Mouse (Mus musculus): ENCODE results near the gene Sell. TPM values are rescaled to one million over a fixed set of nuclear protein-coding genes. Genes with fewer than 3 reads are reported as not detected.

Gene Sell
- polyA plus RNA-seq, 1 experiment from 2014 or later: 0.41 TPM

DNA sequence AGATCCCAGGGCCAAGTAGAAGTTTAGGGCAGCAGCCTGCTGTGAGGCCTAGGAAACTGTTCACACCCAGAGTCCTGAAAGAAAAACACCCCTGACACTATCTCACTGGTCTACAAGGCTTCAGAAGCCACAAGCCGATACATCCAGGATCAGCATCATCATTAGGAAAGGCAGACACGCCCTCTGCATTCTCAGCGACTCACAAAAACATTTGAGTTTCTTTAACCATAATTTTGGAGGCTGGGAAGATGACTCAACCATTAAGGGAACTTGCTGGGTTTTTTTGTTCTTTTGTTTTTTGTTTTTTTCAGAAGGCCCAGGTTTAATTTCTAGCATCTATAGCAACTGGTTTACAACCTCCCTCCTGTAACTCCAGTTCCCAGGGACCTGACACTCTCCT, 62.1 kb downstream of the Sell start:
- Histone ChIP-seq H3K36me3 (ENCODE audit: control insufficient read depth, insufficient read depth, low read length) (no peaks in the 10 kb centered on the region), H3K27ac (ENCODE audit: low read length) (no peak overlapping the region), H3K4me2 (replicated peaks; ENCODE audit: low read depth, low read length) (no peak overlapping the region), H3K4me1 (ENCODE audit: control insufficient read depth, insufficient read depth, low read length) (no peaks in the 10 kb centered on the region), H3K4me3 (ENCODE audit: low read depth, low read length) (no peak overlapping the region), H3K9me3 (ENCODE audit: control insufficient read depth, low read depth, low read length) (no peaks in the 10 kb centered on the region), H3K27me3 (ENCODE audit: control insufficient read depth, insufficient read depth, low read length) (no peaks in the 10 kb centered on the region), H3K9ac (replicated peaks; ENCODE audit: low read depth, low read length) (no peak overlapping the region)
- no peak for ATAC-seq (ENCODE audit: insufficient number of reproducible peaks, insufficient read depth, low FRiP score, low read depth)
- 58% methylated on average over 3 of the region's 3 CpGs for WGBS

DNA sequence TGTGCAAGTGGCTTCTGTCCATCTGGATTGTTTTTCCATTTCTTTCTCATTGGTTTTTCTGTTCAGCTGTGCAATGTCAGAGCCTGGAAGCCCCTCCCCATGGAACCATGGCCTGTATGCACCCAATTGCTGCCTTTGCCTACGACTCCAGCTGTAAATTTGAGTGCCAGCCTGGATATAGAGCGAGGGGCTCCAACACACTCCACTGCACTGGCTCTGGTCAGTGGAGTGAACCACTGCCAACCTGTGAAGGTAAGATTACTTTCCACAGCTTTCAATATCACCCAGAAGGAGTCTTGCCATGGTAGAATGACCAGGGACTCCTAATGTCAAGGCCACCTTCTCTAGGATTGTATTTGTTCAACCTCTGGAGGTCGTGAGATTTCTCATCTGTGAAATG, 68.2 kb downstream of the Sell start:
- Histone ChIP-seq H3K4me2 (replicated peaks; ENCODE audit: low read depth, low read length) (no peak overlapping the region), H3K4me1 (ENCODE audit: control insufficient read depth, insufficient read depth, low read length) (no peaks in the 10 kb centered on the region), H3K27ac (ENCODE audit: low read length) (no peak overlapping the region), H3K27me3 (ENCODE audit: control insufficient read depth, insufficient read depth, low read length) (no peaks in the 10 kb centered on the region), H3K9ac (replicated peaks; ENCODE audit: low read depth, low read length) (no peak overlapping the region), H3K4me3 (ENCODE audit: low read depth, low read length) (no peak overlapping the region), H3K9me3 (ENCODE audit: control insufficient read depth, low read depth, low read length) (no peaks in the 10 kb centered on the region), H3K36me3 (ENCODE audit: control insufficient read depth, insufficient read depth, low read length) (no peaks in the 10 kb centered on the region)
- ATAC-seq (ENCODE audit: insufficient number of reproducible peaks, insufficient read depth, low FRiP score, low read depth): no peak
- WGBS: 64% methylated on average over 3 of the region's 3 CpGs

DNA sequence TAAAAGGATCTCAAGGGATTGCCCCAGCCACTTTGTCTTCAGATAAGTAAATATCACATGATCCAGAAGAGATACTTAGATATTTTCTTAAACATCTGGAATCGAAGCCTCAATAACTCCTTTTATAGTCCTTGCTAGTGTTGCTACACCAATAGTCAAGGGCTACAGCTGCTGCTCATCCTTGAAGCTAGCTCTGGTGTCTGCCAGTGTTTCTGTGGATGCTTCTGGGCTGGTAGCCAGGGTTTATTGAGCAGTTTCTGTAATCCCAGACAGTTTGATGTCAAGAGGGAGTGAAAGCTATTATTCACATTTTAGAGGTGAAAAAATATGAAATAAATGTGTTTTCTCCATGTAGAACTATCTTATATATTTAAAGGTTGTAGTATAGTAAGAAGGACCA, 70.8 kb downstream of the Sell start:
- Histone ChIP-seq H3K9ac (replicated peaks; ENCODE audit: low read depth, low read length) (no peak overlapping the region), H3K27me3 (ENCODE audit: control insufficient read depth, insufficient read depth, low read length) (no peaks in the 10 kb centered on the region), H3K36me3 (ENCODE audit: control insufficient read depth, insufficient read depth, low read length) (no peaks in the 10 kb centered on the region), H3K4me3 (ENCODE audit: low read depth, low read length) (no peak overlapping the region), H3K4me1 (ENCODE audit: control insufficient read depth, insufficient read depth, low read length) (no peaks in the 10 kb centered on the region), H3K27ac (ENCODE audit: low read length) (no peak overlapping the region), H3K9me3 (ENCODE audit: control insufficient read depth, low read depth, low read length) (no peaks in the 10 kb centered on the region), H3K4me2 (replicated peaks; ENCODE audit: low read depth, low read length) (no peak overlapping the region)
- ATAC-seq (ENCODE audit: insufficient number of reproducible peaks, insufficient read depth, low FRiP score, low read depth): no peak
- WGBS: 70% methylated on average over 1 of the region's 1 CpGs

Other genes with a start within 250 kb of the Sell start
- gene Scyl3, start 132.9 kb upstream of the Sell start, polyA plus RNA-seq (2014; fragmentation: Nextera tagmentation; extraction: Ambion mirVana): 16.6 and 22.6 TPM in 2 replicates
- 22.2 and 24.3 TPM in 2 replicates for gene BC055324, start 67.2 kb upstream of the Sell start, polyA plus RNA-seq (2014; fragmentation: Nextera tagmentation; extraction: Ambion mirVana)
- 8.4 and 10.5 TPM in 2 replicates for gene Mettl18, start 67.1 kb upstream of the Sell start, polyA plus RNA-seq (2014; fragmentation: Nextera tagmentation; extraction: Ambion mirVana)
- gene Sele, start 13.7 kb upstream of the Sell start, polyA plus RNA-seq (2014; fragmentation: Nextera tagmentation; extraction: Ambion mirVana): not detected in 2 replicates
- gene Selp, start 53.3 kb downstream of the Sell start, polyA plus RNA-seq (2014; fragmentation: Nextera tagmentation; extraction: Ambion mirVana): not detected in 2 replicates
- gene F5, start 89.9 kb downstream of the Sell start, polyA plus RNA-seq (2014; fragmentation: Nextera tagmentation; extraction: Ambion mirVana): 0.54 and 0.70 TPM in 2 replicates
- 13.8 and 14.2 TPM in 2 replicates for gene Slc19a2, start 187.1 kb downstream of the Sell start, polyA plus RNA-seq (2014; fragmentation: Nextera tagmentation; extraction: Ambion mirVana)
- gene Ccdc181, start 213.6 kb downstream of the Sell start, polyA plus RNA-seq (2014; fragmentation: Nextera tagmentation; extraction: Ambion mirVana): 11.8 and 12.2 TPM in 2 replicates
- gene Nme7, start 242.1 kb downstream of the Sell start, polyA plus RNA-seq (2014; fragmentation: Nextera tagmentation; extraction: Ambion mirVana): 34.7 and 36.9 TPM in 2 replicates
- gene Blzf1, start 245.5 kb downstream of the Sell start, polyA plus RNA-seq (2014; fragmentation: Nextera tagmentation; extraction: Ambion mirVana): 25.6 and 26.7 TPM in 2 replicates

Measured in stomach, embryonic 14.5 days (tissue).